Mouse (Mus musculus) heart, postnatal 0 days (tissue): Measurements from ENCODE around the gene Pcbp3. TPM values are rescaled to one million over a fixed set of nuclear protein-coding genes. Genes with fewer than 3 reads are reported as not detected.

Experiments used
- ATAC-seq: fragments of 200-750 bp; cut with Nextera tagmentation; 2 replicates; pipeline ENCODE4 v1.8.0; 2017; ENCODE audit warnings: low read depth, moderate number of reproducible peaks, moderate library complexity; ENCODE audit not compliant: insufficient read depth
- DNase-seq: peaks from one replicate; pipeline ENCODE4 v3.0.0-alpha.2; 2016; ENCODE audit warnings: low spot score
- H3K27ac ChIP-seq: fragments of 300-500 bp; sonication (generic); 2 replicates; pipeline ENCODE4 v1.5.1; 2014; ENCODE audit warnings: low read depth, mild to moderate bottlenecking
- H3K27me3 ChIP-seq: fragments of 300-500 bp; sonication (generic); 2 replicates; pipeline ENCODE4 v1.6.1; 2014; ENCODE audit warnings: low read length, mixed read lengths; ENCODE audit not compliant: control insufficient read depth, insufficient read depth
- H3K36me3 ChIP-seq: fragments of 300-500 bp; sonication (generic); replicated peaks from 2 replicates; pipeline ENCODE4 v1.6.1; 2014; ENCODE audit warnings: low read length, mixed read lengths; ENCODE audit not compliant: control insufficient read depth, insufficient read depth
- H3K4me1 ChIP-seq: fragments of 300-500 bp; sonication (generic); 2 replicates; pipeline ENCODE4 v1.6.1; 2014; ENCODE audit warnings: antibody characterized with exemption; ENCODE audit not compliant: control insufficient read depth, insufficient read depth
- H3K4me2 ChIP-seq: fragments of 300-500 bp; sonication (generic); 2 replicates; pipeline ENCODE4 v1.6.1; 2014; ENCODE audit warnings: low read depth, mild to moderate bottlenecking, low read length, moderate library complexity
- H3K4me3 ChIP-seq: fragments of 300-500 bp; sonication (generic); 2 replicates; pipeline ENCODE4 v1.5.1; 2014; ENCODE audit warnings: low read depth, low read length
- H3K9ac ChIP-seq: fragments of 300-500 bp; sonication (generic); replicated peaks from 2 replicates; pipeline ENCODE4 v1.6.1; 2014; ENCODE audit warnings: low read depth, low read length, mixed read lengths
- H3K9me3 ChIP-seq: fragments of 300-500 bp; sonication (generic); replicated peaks from 2 replicates; pipeline ENCODE4 v1.6.1; 2016; ENCODE audit warnings: low read length; ENCODE audit not compliant: control insufficient read depth
- CTCF ChIP-seq: IDR thresholded peaks from 2 replicates; pipeline ENCODE4 v1.5.1; 2016; ENCODE audit warnings: antibody characterized with exemption, control low read depth, low read depth
- EP300 ChIP-seq: IDR thresholded peaks from 2 replicates; pipeline ENCODE4 v1.6.1; 2016; ENCODE audit warnings: antibody characterized with exemption, low read depth
- WGBS: fragments of 180-500 bp; shearing (Covaris S2); extraction: QIAGEN DNeasy Blood & Tissue Kit; methylation state at CpG from one replicate; pipeline ENCODE4 v1.1.7; 2014; 5-methylcytosine and 5-hydroxymethylcytosine counted together
- polyA plus RNA-seq: library from polyadenylated mRNA; unstranded; fragments of >200 nt; fragmentation: Nextera tagmentation; extraction: Ambion mirVana; gene quantifications from 2 replicates; pipeline ENCODE4 v1.2.1, GENCODE M21; 2015
- total RNA-seq: library from RNA; depleted of rRNA; stranded (reverse); fragments of >200 nt; gene quantifications from 2 replicates; pipeline ENCODE4 v1.2.3, GENCODE M21; 2014; ENCODE audit warnings: low replicate concordance

Pcbp3 gene
- total and polyA plus RNA-seq, 2 experiments from 2014 or later, result 5.6 to 5.9 TPM

DNA sequence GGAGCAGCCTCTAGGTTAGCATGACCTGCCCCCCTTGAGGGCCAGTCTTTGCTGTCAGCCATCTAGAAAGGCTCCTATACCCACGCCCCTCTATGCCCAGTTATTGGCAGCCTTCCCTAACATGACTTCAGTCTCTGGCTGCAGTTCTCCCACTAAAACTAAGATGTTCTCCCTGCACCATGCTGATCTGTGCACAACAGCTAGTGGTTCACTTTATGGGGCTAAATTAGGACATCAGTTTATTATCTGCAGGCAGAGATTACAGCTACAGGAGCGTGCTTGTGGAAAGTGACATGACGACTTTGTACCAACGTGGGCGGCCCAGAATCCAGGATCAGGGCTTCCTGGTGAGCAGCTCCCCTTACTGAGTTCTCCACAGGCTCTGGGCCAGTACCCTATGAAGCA lies 160.4 kb downstream of the Pcbp3 start:
- TF ChIP-seq CTCF (no peak), EP300 (no peak)
- no peaks in the 10 kb centered on the region for H3K36me3 ChIP-seq
- H3K4me3 ChIP-seq, result no peak overlapping the region
- no peaks in the 10 kb centered on the region for H3K9me3 ChIP-seq
- H3K4me2 ChIP-seq, result no peak overlapping the region
- no peak overlapping the region for H3K27ac ChIP-seq
- H3K9ac ChIP-seq, result no peak overlapping the region
- H3K27me3 ChIP-seq, result no peaks in the 10 kb centered on the region
- DNase-seq, result no peak
- 28% methylated on average over 5 of the region's 5 CpGs for WGBS
- peak; percentile 15; the same call in 1 of the 2 replicates for ATAC-seq
- H3K4me1 ChIP-seq, result 0 out of 2 replicates have a peak, but pooled peaks cover 7% of the 10 kb centered on the region

DNA sequence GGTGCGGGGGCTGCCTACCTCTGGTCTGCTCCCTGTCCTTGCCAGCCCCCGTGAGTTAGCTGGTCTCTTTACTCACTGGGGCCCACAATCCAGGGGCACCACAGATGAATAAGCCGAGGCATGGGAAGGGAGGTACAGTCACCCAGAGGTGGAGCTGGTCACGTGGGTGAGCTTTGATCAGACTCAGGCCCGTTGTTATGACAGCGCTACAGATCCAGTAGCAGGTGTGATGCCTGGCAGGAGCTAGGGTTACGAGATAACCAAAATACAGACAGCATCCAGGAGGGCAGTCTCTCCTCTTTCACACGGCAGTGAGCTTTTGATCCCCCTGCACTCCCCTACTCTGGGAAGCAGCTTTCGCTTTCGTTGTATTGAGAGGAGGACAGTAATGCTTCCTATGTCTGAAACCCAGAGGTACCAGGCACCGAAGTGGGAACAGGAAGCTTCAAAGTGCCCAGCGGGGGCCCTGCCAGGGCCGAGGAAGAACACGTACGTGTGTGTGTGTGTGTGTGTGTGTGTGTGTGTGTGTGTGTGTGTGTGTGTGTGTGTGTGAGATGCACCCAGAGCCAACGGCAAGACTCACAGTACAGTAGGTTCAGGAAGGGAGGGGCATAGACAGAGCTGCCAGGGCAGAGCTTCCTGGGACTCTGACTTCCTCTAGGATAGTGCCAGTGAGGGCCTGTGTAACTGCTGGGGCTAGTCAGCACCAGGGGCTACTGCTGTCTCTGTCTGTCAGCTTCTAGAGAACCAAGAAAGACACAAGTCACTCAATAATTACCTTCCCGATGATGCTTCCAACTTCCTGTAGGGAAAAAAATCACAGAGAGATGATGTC lies 162.7 kb downstream of the Pcbp3 start:
- no peak overlapping the region for H3K27ac ChIP-seq
- H3K4me1 ChIP-seq, result 0 out of 2 replicates have a peak, but pooled peaks cover 7% of the 10 kb centered on the region
- no peaks in the 10 kb centered on the region for H3K36me3 ChIP-seq
- H3K4me2 ChIP-seq, result peak overlapping the region; percentile 30; the same call in 1 of the 2 replicates
- H3K4me3 ChIP-seq, result 0 out of 2 replicates have a peak overlapping the region, but pooled peaks have one; percentile 8
- DNase-seq, result no peak
- TF ChIP-seq EP300, result no peak
- no peak for TF ChIP-seq CTCF
- no peak for ATAC-seq
- WGBS, result 62% methylated on average over 17 of the region's 17 CpGs
- no peaks in the 10 kb centered on the region for H3K27me3 ChIP-seq
- no peak overlapping the region for H3K9ac ChIP-seq
- H3K9me3 ChIP-seq, result no peaks in the 10 kb centered on the region

DNA sequence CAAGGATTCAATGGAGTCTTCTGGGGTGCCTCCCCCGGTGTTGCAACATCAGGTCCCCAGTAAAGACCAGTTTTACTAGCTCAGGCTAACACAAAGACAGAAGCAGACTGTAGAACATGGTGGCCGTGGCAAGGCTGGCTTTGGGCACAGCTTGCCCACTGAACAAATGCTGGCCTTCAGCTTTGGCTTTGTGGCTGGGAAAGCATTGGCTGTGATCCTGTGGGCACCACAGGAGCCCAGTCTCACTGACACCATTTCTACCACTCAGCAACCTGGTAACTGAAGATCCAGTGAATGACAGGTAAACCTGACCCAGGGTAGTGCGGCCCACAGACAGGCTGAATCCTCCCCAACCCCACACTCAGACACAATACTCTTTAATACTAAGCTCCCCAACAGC lies 167.6 kb downstream of the Pcbp3 start:
- Histone ChIP-seq H3K27ac (no peak overlapping the region), H3K9ac (no peak overlapping the region), H3K4me1 (no peaks in the 10 kb centered on the region), H3K4me3 (no peak overlapping the region), H3K9me3 (no peaks in the 10 kb centered on the region), H3K27me3 (no peaks in the 10 kb centered on the region), H3K36me3 (no peaks in the 10 kb centered on the region), H3K4me2 (no peak overlapping the region)
- TF ChIP-seq EP300, result no peak
- TF ChIP-seq CTCF, result no peak
- 89% methylated on average over 3 of the region's 3 CpGs for WGBS
- DNase-seq, result no peak
- no peak for ATAC-seq

DNA sequence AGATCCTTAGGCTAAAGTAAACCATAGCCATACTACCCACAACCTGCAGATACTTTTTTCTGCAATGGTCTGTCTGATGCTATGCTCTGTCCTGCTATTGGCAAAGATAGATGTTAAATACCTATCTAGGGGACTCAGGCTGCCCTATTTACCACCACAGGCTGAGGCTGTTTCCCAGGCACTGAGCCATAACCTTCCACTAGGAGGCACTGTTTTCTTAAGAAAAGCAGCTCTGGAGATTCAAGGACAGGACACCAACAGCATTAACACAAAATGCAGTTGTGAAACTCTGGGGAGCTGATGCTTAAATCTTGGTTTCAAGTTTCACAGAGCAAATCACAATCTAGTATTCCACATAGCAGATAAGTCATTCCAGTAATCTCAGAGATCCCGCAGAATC lies 170.2 kb downstream of the Pcbp3 start:
- no peaks in the 10 kb centered on the region for H3K27me3 ChIP-seq

DNA sequence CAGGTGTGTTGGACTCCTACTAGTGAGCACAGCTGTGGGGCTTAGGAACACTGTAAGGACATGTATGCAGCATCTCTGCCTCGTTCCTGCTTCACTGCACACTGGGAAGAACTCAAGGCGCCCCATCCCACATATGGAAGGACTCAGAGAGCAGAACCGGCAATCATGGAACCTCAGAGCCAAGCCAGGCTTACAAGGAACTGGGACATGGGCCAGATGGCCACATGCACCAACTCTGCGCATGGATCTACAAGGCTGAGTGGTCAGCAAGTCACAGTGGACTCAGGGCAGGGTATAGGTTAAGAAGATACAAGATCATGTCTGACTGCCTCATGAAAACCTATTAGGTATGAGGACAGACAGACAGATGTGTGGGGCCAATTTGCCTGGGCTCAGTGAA lies 171.8 kb downstream of the Pcbp3 start:
- ATAC-seq (no peak), DNase-seq (no peak)
- H3K4me1 ChIP-seq, result no peaks in the 10 kb centered on the region
- 71% methylated on average over 4 of the region's 4 CpGs for WGBS
- H3K9me3 ChIP-seq, result no peaks in the 10 kb centered on the region
- H3K4me2 ChIP-seq, result no peak overlapping the region
- H3K9ac ChIP-seq, result no peak overlapping the region
- H3K4me3 ChIP-seq, result no peak overlapping the region
- H3K27ac ChIP-seq, result no peak overlapping the region
- H3K27me3 ChIP-seq, result no peaks in the 10 kb centered on the region
- no peak for TF ChIP-seq EP300
- no peak for TF ChIP-seq CTCF
- no peaks in the 10 kb centered on the region for H3K36me3 ChIP-seq

More for the DNA sequence above, 170.2 kb downstream of the Pcbp3 start:
- H3K9ac ChIP-seq, result no peak overlapping the region
- ATAC-seq (no peak), DNase-seq (peak; percentile 58)
- 43% methylated on average over 1 of the region's 1 CpGs for WGBS
- H3K27ac ChIP-seq, result no peak overlapping the region
- no peak overlapping the region for H3K4me2 ChIP-seq
- H3K4me1 ChIP-seq, result no peaks in the 10 kb centered on the region
- H3K4me3 ChIP-seq, result no peak overlapping the region
- TF ChIP-seq EP300, result no peak
- TF ChIP-seq CTCF, result peak; percentile 54
- no peaks in the 10 kb centered on the region for H3K9me3 ChIP-seq
- H3K36me3 ChIP-seq, result no peaks in the 10 kb centered on the region
